Mouse (Mus musculus) embryonic facial prominence, embryonic 14.5 days (tissue): Measurements from ENCODE around the gene Nudt4. TPM values are rescaled to one million over a fixed set of nuclear protein-coding genes. Genes with fewer than 3 reads are reported as not detected.

Source experiments
- ATAC-seq: fragments of 200-750 bp; cut with Nextera tagmentation; 2 replicates; pipeline ENCODE4 v1.8.0; 2017; ENCODE audit warnings: low read depth, moderate number of reproducible peaks, moderate TSS enrichment
- DNase-seq: peaks from one replicate; pipeline ENCODE4 v3.0.0-alpha.2; 2015; ENCODE audit warnings: low spot score
- H3K27ac ChIP-seq: fragments of 300-500 bp; sonication (generic); replicated peaks from 2 replicates; pipeline ENCODE4 v1.5.1; 2014; ENCODE audit warnings: low read depth, mild to moderate bottlenecking, low read length, moderate library complexity
- H3K27me3 ChIP-seq: fragments of 300-500 bp; sonication (generic); replicated peaks from 2 replicates; pipeline ENCODE4 v1.6.1; 2014; ENCODE audit warnings: low read length; ENCODE audit not compliant: control insufficient read depth, insufficient read depth
- H3K36me3 ChIP-seq: fragments of 300-500 bp; sonication (generic); 2 replicates; pipeline ENCODE4 v1.6.1; 2014; ENCODE audit warnings: low read length, mixed read lengths; ENCODE audit not compliant: control insufficient read depth, insufficient read depth
- H3K4me1 ChIP-seq: fragments of 300-500 bp; sonication (generic); 2 replicates; pipeline ENCODE4 v1.6.1; 2014; ENCODE audit warnings: antibody characterized with exemption, low read length; ENCODE audit not compliant: control insufficient read depth, insufficient read depth
- H3K4me2 ChIP-seq: fragments of 300-500 bp; sonication (generic); 2 replicates; pipeline ENCODE4 v1.6.1; 2014; ENCODE audit warnings: low read depth, mild to moderate bottlenecking, low read length, moderate library complexity, mixed read lengths
- H3K4me3 ChIP-seq: fragments of 300-500 bp; sonication (generic); 2 replicates; pipeline ENCODE4 v1.5.1; 2014; ENCODE audit warnings: low read depth, mild to moderate bottlenecking, low read length
- H3K9ac ChIP-seq: fragments of 300-500 bp; sonication (generic); 2 replicates; pipeline ENCODE4 v1.6.1; 2014; ENCODE audit warnings: low read depth, mild to moderate bottlenecking, low read length, moderate library complexity, mixed read lengths
- H3K9me3 ChIP-seq: fragments of 300-500 bp; sonication (generic); 2 replicates; pipeline ENCODE4 v1.6.1; 2016; ENCODE audit warnings: low read length; ENCODE audit not compliant: control insufficient read depth
- WGBS: fragments of 180-500 bp; shearing (Covaris S2); extraction: QIAGEN DNeasy Blood & Tissue Kit; methylation state at CpG from one replicate; pipeline ENCODE4 v1.1.7; 2014; 5-methylcytosine and 5-hydroxymethylcytosine counted together
- polyA plus RNA-seq: library from polyadenylated mRNA; unstranded; fragments of >200 nt; fragmentation: Nextera tagmentation; extraction: Ambion mirVana; gene quantifications from 2 replicates; pipeline ENCODE4 v1.2.1, GENCODE M21; 2014

The Nudt4 gene
- polyA plus RNA-seq, 1 experiment from 2014 or later = 107 TPM

- ATAC-seq = peak; percentile 41
- peak overlapping the region; percentile 94 for H3K4me3 ChIP-seq
- WGBS = 1% methylated on average over 41 of the region's 65 CpGs
- peaks cover 19% of the 10 kb centered on the region for H3K4me1 ChIP-seq
- no peaks in the 10 kb centered on the region for H3K9me3 ChIP-seq
- DNase-seq = peak; percentile 63
- H3K36me3 ChIP-seq = no peaks in the 10 kb centered on the region
- no peaks in the 10 kb centered on the region for H3K27me3 ChIP-seq
- peak overlapping the region; percentile 96 for H3K9ac ChIP-seq
- H3K27ac ChIP-seq = peak overlapping the region; percentile 91
- peak overlapping the region; percentile 61 for H3K4me2 ChIP-seq
These were observed 796 bp downstream of the Nudt4 start for GRCm38 (mm10) chr10:95562859-95563841.

DNA sequence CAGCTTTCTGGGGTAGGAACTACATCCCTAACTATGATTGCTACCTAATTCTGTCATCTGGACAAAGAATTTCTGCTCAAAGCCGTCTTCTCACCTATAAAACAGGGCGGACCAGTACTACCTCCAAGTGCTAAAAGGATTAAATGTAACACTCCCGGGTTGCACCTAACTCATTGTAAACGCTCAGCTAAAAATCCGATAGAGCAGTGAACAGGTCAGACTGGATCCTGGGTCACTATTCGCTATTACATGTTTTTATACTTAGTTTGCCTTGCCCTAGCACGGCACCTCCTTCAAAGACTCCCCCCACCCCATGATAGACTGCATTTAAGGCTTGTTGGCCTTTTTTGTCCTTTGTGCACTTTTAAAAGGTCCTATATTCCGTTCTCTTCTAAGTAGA lies 1.6 kb downstream of the Nudt4 start:
- ATAC-seq = no peak
- peak overlapping the region; percentile 91 for H3K27ac ChIP-seq

DNA sequence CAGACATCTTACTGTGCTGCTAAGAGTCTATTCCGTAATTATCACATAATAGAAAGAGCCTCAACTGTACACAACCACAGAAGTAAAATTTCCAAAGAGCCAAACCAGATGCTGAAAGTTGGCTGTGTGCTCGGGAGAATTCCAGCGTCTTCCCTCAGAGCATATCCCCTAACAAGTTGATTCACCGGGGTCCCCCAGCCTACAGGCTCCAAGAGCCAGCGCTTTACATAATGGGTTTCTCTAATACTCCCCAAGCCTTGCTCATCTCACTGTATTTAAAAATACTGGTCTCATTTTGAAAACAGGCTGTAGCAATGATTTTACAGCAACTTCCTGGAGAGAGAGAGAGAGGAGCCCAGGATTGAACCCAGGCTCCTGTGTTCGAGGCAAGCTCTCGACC lies 2.3 kb downstream of the Nudt4 start:
- H3K9me3 ChIP-seq = no peaks in the 10 kb centered on the region
- ATAC-seq = no peak
- H3K9ac ChIP-seq = peak overlapping the region; percentile 96
- 0 out of 2 replicates have a peak, but pooled peaks cover 4% of the 10 kb centered on the region for H3K36me3 ChIP-seq
- DNase-seq = peak; percentile 79
- H3K4me3 ChIP-seq = peak overlapping the region; percentile 94
- no peaks in the 10 kb centered on the region for H3K27me3 ChIP-seq
- H3K4me1 ChIP-seq = peaks cover 19% of the 10 kb centered on the region
- H3K4me2 ChIP-seq = peak overlapping the region; percentile 61
- H3K27ac ChIP-seq = peak overlapping the region; percentile 39; the same call in 1 of the 2 replicates
- 24% methylated on average over 7 of the region's 7 CpGs for WGBS

More for the DNA sequence above, 1.6 kb downstream of the Nudt4 start:
- Histone ChIP-seq H3K9me3 (no peaks in the 10 kb centered on the region), H3K4me1 (peaks cover 19% of the 10 kb centered on the region), H3K27me3 (no peaks in the 10 kb centered on the region), H3K4me3 (peak overlapping the region; percentile 94), H3K36me3 (0 out of 2 replicates have a peak, but pooled peaks cover 4% of the 10 kb centered on the region), H3K4me2 (peak overlapping the region; percentile 61), H3K9ac (peak overlapping the region; percentile 96)
- peak; percentile 35 for DNase-seq
- WGBS = 3% methylated on average over 8 of the region's 8 CpGs

DNA sequence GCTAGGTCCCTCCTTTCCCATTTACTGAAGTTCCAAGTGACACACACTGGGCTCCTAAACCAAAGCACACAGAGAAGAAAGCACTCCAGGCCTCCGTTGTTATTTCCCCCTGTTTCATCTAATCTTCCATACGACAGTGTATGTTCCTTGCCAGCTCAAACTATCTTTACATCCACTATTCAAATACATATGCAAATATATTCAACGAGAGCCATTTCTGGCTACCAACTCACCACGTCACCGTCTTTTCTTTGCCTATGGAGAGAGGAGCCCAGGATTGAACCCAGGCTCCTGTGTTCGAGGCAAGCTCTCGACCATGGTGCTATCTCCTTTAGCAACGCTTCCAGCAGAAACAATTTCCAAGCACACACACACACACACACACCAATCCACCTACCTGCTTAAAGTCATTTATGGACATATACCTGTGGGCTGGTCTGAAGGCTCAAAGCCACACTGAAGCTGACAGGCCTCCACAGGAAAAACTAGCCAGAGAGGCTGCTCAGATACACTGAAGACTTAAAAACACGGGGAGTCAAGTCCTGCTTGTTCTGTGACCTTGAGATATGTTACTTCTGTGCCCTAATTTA lies 3.5 kb downstream of the Nudt4 start:
- DNase-seq = no peak
- Histone ChIP-seq H3K4me1 (peaks cover 15% of the 10 kb centered on the region), H3K27ac (no peak overlapping the region), H3K9me3 (no peaks in the 10 kb centered on the region), H3K4me2 (peak overlapping the region; percentile 61), H3K36me3 (peaks cover 4% of the 10 kb centered on the region; the same call in 1 of the 2 replicates), H3K4me3 (0 out of 2 replicates have a peak overlapping the region, but pooled peaks have one; percentile 7), H3K9ac (no peak overlapping the region), H3K27me3 (no peaks in the 10 kb centered on the region)
- WGBS = 85% methylated on average over 9 of the region's 9 CpGs
- no peak for ATAC-seq

- ATAC-seq (no peak), DNase-seq (no peak)
- 66% methylated on average over 7 of the region's 7 CpGs for WGBS
- H3K27ac ChIP-seq = no peak overlapping the region
- H3K9me3 ChIP-seq = no peaks in the 10 kb centered on the region
- H3K4me1 ChIP-seq = peaks cover 6% of the 10 kb centered on the region
- H3K4me3 ChIP-seq = no peak overlapping the region
- H3K9ac ChIP-seq = 0 out of 2 replicates have a peak overlapping the region, but pooled peaks have one; percentile 4
- peaks cover 4% of the 10 kb centered on the region; the same call in 1 of the 2 replicates for H3K36me3 ChIP-seq
- H3K27me3 ChIP-seq = no peaks in the 10 kb centered on the region
- peak overlapping the region; percentile 61; the same call in 1 of the 2 replicates for H3K4me2 ChIP-seq
These were observed 4.5 kb downstream of the Nudt4 start for GRCm38 (mm10) chr10:95559426-95559825.

DNA sequence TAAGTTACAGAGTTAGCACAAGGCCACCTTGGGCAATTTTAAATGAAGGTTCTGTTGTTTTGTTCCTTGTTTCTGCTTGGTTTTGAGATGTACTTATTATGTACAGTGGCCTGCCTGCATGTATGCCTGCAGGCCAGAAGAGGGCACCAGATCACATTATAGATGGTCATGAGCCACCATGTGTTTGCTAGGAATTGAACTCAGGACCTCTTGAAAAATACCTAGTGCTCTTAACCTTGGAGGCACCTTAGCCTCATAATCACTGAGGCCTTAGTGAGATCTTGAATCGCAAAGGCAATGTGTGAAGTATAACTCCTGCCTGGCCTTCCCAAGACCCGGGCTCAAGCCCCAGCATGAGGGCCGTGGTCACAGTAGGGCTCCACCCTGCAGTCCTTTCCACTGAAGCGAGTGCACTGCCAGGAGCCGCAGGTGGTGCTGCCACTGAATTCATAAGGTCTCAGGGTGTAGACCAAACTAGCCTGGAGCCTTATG lies 6.6 kb downstream of the Nudt4 start:
- no peak for ATAC-seq
- Histone ChIP-seq H3K4me3 (no peak overlapping the region), H3K4me1 (peaks cover 6% of the 10 kb centered on the region), H3K9me3 (no peaks in the 10 kb centered on the region), H3K4me2 (no peak overlapping the region), H3K27me3 (no peaks in the 10 kb centered on the region), H3K27ac (no peak overlapping the region), H3K9ac (no peak overlapping the region), H3K36me3 (peaks cover 4% of the 10 kb centered on the region; the same call in 1 of the 2 replicates)
- WGBS = 91% methylated on average over 5 of the region's 5 CpGs
- peak; percentile 52 for DNase-seq

GRCm38 (mm10) chr10:95555866-95556265 lies 8.1 kb downstream of the Nudt4 start:
- Histone ChIP-seq H3K4me1 (no peaks in the 10 kb centered on the region; the same call in 1 of the 2 replicates), H3K36me3 (peaks cover 9% of the 10 kb centered on the region), H3K27ac (no peak overlapping the region), H3K9me3 (no peaks in the 10 kb centered on the region), H3K4me2 (no peak overlapping the region), H3K27me3 (no peaks in the 10 kb centered on the region), H3K4me3 (no peak overlapping the region), H3K9ac (no peak overlapping the region)
- no peak for ATAC-seq
- 74% methylated on average over 11 of the region's 11 CpGs for WGBS
- DNase-seq = no peak

DNA sequence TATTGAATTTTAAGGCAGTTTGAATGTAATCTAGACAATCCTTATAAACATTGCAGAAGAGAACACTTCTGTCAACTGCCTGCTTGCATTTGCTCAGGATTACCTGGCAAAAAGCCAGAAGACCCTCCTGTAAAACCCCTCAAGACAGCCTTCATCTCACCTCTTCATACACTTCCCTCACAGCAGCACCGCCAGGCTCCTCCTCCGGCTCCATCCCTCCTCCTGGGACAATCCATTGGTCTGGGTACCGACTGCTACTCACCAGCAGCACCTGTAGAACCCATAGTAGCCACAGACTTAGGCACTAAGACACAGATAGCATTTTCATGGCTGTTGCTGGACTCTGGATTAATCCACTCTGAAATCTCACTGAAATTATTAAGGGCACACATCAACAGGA lies 11.6 kb downstream of the Nudt4 start:
- Histone ChIP-seq H3K27ac (no peak overlapping the region), H3K36me3 (peaks cover 34% of the 10 kb centered on the region), H3K9ac (no peak overlapping the region), H3K27me3 (no peaks in the 10 kb centered on the region), H3K4me2 (no peak overlapping the region), H3K4me3 (no peak overlapping the region), H3K4me1 (no peaks in the 10 kb centered on the region), H3K9me3 (no peaks in the 10 kb centered on the region)
- 53% methylated on average over 3 of the region's 3 CpGs for WGBS
- no peak for ATAC-seq
- DNase-seq = no peak
